Mouse (Mus musculus) forebrain, embryonic 14.5 days (tissue): ENCODE results near the gene Nrde2. TPM values are rescaled to one million over a fixed set of nuclear protein-coding genes. Genes with fewer than 3 reads are reported as not detected.

Experiments used
- ATAC-seq: fragments of 200-750 bp; cut with Nextera tagmentation; 2 replicates; pipeline ENCODE4 v1.8.0; 2017; ENCODE audit warnings: mild to moderate bottlenecking, moderate library complexity
- DNase-seq: peaks from one replicate; pipeline ENCODE4 v3.0.0-alpha.2; 2015; ENCODE audit warnings: low spot score
- H3K27ac ChIP-seq: fragments of 300-500 bp; sonication (generic); 2 replicates; pipeline ENCODE4 v1.5.1; 2014; ENCODE audit warnings: low read depth, mild to moderate bottlenecking, control low read depth, low read length, moderate library complexity
- H3K27me3 ChIP-seq: fragments of 300-500 bp; sonication (generic); replicated peaks from 2 replicates; pipeline ENCODE4 v1.6.1; 2014; ENCODE audit warnings: low read length, control low read depth, mixed read lengths; ENCODE audit not compliant: control insufficient read depth, insufficient read depth
- H3K36me3 ChIP-seq: fragments of 300-500 bp; sonication (generic); 2 replicates; pipeline ENCODE4 v1.6.1; 2014; ENCODE audit warnings: low read length, control low read depth; ENCODE audit not compliant: control insufficient read depth, insufficient read depth
- H3K4me1 ChIP-seq: fragments of 300-500 bp; sonication (generic); 2 replicates; pipeline ENCODE4 v1.6.1; 2014; ENCODE audit warnings: antibody characterized with exemption, low read length, control low read depth; ENCODE audit not compliant: control insufficient read depth, insufficient read depth
- H3K4me2 ChIP-seq: fragments of 300-500 bp; sonication (generic); 2 replicates; pipeline ENCODE4 v1.6.1; 2014; ENCODE audit warnings: mild to moderate bottlenecking, control low read depth, low read length
- H3K4me3 ChIP-seq: fragments of 300-500 bp; sonication (generic); 2 replicates; pipeline ENCODE4 v1.5.1; 2014; ENCODE audit warnings: low read depth, low read length, control low read depth
- H3K9ac ChIP-seq: fragments of 300-500 bp; sonication (generic); 2 replicates; pipeline ENCODE4 v1.6.1; 2014; ENCODE audit warnings: mild to moderate bottlenecking, low read length, control low read depth, moderate library complexity
- H3K9me3 ChIP-seq: fragments of 300-500 bp; sonication (generic); replicated peaks from 2 replicates; pipeline ENCODE4 v1.6.1; 2016; ENCODE audit warnings: low read length, control low read depth, mixed read lengths; ENCODE audit not compliant: control insufficient read depth
- WGBS: fragments of 180-500 bp; shearing (Covaris S2); extraction: QIAGEN DNeasy Blood & Tissue Kit; methylation state at CpG from one replicate; pipeline ENCODE4 v1.1.7; 2014; 5-methylcytosine and 5-hydroxymethylcytosine counted together
- polyA plus RNA-seq: library from polyadenylated mRNA; unstranded; fragments of >200 nt; fragmentation: Nextera tagmentation; extraction: Ambion mirVana; gene quantifications from 2 replicates; pipeline ENCODE4 v1.2.1, GENCODE M21; 2014

Gene Nrde2
- polyA plus RNA-seq, 1 experiment from 2014 or later: 12.5 TPM

GRCm38 (mm10) chr12:100075715-100076114 lies 83.7 kb downstream of the Nrde2 start:
- H3K9me3 ChIP-seq: no peaks in the 10 kb centered on the region
- H3K27me3 ChIP-seq: no peaks in the 10 kb centered on the region
- ATAC-seq: no peak
- no peaks in the 10 kb centered on the region for H3K4me1 ChIP-seq
- H3K4me2 ChIP-seq: no peak overlapping the region
- no peaks in the 10 kb centered on the region for H3K36me3 ChIP-seq
- H3K4me3 ChIP-seq: no peak overlapping the region
- H3K27ac ChIP-seq: no peak overlapping the region
- no peak overlapping the region for H3K9ac ChIP-seq
- 15% methylated on average over 4 of the region's 4 CpGs for WGBS
- DNase-seq: peak; percentile 71

Other genes with a start within 250 kb of the Nrde2 start
- gene Kcnk13, start 195.2 kb downstream of the Nrde2 start, polyA plus RNA-seq: 0.94 and 1.2 TPM in 2 replicates
- gene Psmc1, start 49.5 kb downstream of the Nrde2 start, polyA plus RNA-seq: 295 and 305 TPM in 2 replicates
- 2,256 and 2,267 TPM in 2 replicates for gene Calm1, start 39.8 kb upstream of the Nrde2 start, polyA plus RNA-seq